In genomic region chr7:66989357-66990045, GRCm38 (mm10) we compare ENCODE assay signal across 17 mouse cellular contexts.
DNase-seq lines count a peak whose midpoint lies in the region; ATAC-seq and TF ChIP-seq lines count a peak whose summit lies in the region.
"Had no signal": no experiment of that assay in that cellular context is flagged by ENCODE, and none has a peak within 500 bp of the region (broad histone marks: within the 10 kb centered on the region; RNA-seq: fewer than 3 reads in every experiment).

No protein-coding gene starts in this region.

- H3K27ac ChIP-seq in forebrain, embryonic 14.5 days (ENCODE audit: low read depth, low read length), result no peak overlapping the region
- H3K27ac ChIP-seq in forebrain, embryonic 12.5 days, result no peak overlapping the region
- peak overlapping the region; percentile 20; the same call in 1 of the 2 replicates for H3K27ac ChIP-seq in lung, postnatal 0 days (ENCODE audit: low read length)
- no peak overlapping the region for H3K27ac ChIP-seq in kidney, adult 2 months (ENCODE audit: insufficient read depth, low read depth, low read length)
- H3K27ac ChIP-seq: macrophage; neural tube, embryonic 12.5 days had no signal

- H3K4me3 ChIP-seq in forebrain, embryonic 14.5 days (ENCODE audit: low read depth, low read length), result no peak overlapping the region
- H3K4me3 ChIP-seq in forebrain, embryonic 12.5 days (replicated peaks), result no peak overlapping the region
- no peak overlapping the region for H3K4me3 ChIP-seq in lung, postnatal 0 days (ENCODE audit: low read depth, low read length)
- H3K4me3 ChIP-seq in kidney, adult 2 months (ENCODE audit: insufficient read depth, low read depth, low read length), result no peak overlapping the region
- H3K4me3 ChIP-seq: neural tube, embryonic 12.5 days had no signal

- H3K9me3 ChIP-seq in forebrain, embryonic 14.5 days (replicated peaks; ENCODE audit: control insufficient read depth, low read length), result no peaks in the 10 kb centered on the region
- no peaks in the 10 kb centered on the region for H3K9me3 ChIP-seq in forebrain, embryonic 12.5 days
- no peaks in the 10 kb centered on the region for H3K9me3 ChIP-seq in lung, postnatal 0 days (ENCODE audit: low read length)

- peak; percentile 68; the same call in 1 of the 2 replicates for TF ChIP-seq EP300 in lung, postnatal 0 days (IDR thresholded peaks at IDR 0.05)

- no peaks in the 10 kb centered on the region for H3K4me1 ChIP-seq in forebrain, embryonic 14.5 days (ENCODE audit: control insufficient read depth, insufficient read depth, low read length)
- H3K4me1 ChIP-seq in forebrain, embryonic 12.5 days, result no peaks in the 10 kb centered on the region
- H3K4me1 ChIP-seq in lung, postnatal 0 days (ENCODE audit: insufficient read depth, low read depth, low read length), result no peaks in the 10 kb centered on the region; the same call in 1 of the 2 replicates
- no peaks in the 10 kb centered on the region for H3K4me1 ChIP-seq in kidney, adult 2 months (ENCODE audit: control insufficient read depth, insufficient read depth, low read length)
- H3K4me1 ChIP-seq: neural tube, embryonic 12.5 days had no signal

- H3K9ac ChIP-seq in forebrain, embryonic 14.5 days (ENCODE audit: low read length), result no peak overlapping the region
- no peak overlapping the region for H3K9ac ChIP-seq in forebrain, embryonic 12.5 days
- H3K9ac ChIP-seq in lung, postnatal 0 days (replicated peaks; ENCODE audit: low read depth), result no peak overlapping the region
- H3K9ac ChIP-seq: neural tube, embryonic 12.5 days had no signal

- 80% methylated on average over 3 of the region's 3 CpGs for WGBS in forebrain, embryonic 14.5 days
- WGBS in forebrain, embryonic 12.5 days, result 90% methylated on average over 3 of the region's 3 CpGs
- 39% methylated on average over 3 of the region's 3 CpGs for WGBS in lung, postnatal 0 days
- WGBS in kidney, adult 2 months, result 81% methylated on average over 3 of the region's 3 CpGs

- TF ChIP-seq CTCF in lung, postnatal 0 days (IDR thresholded peaks at IDR 0.05), result no peak
- TF ChIP-seq CTCF in kidney, adult 2 months (conservative IDR thresholded peaks at IDR 0.05; ENCODE audit: insufficient read depth, insufficient read length, low read depth, low read length), result no peak

- TF ChIP-seq POLR2A in kidney, adult 2 months (IDR thresholded peaks at IDR 0.05; ENCODE audit: low read depth, low read length), result no peak

- no peaks in the 10 kb centered on the region for H3K27me3 ChIP-seq in forebrain, embryonic 14.5 days (replicated peaks; ENCODE audit: control insufficient read depth, insufficient read depth, low read length)
- H3K27me3 ChIP-seq in forebrain, embryonic 12.5 days, result no peaks in the 10 kb centered on the region
- no peaks in the 10 kb centered on the region for H3K27me3 ChIP-seq in lung, postnatal 0 days (replicated peaks; ENCODE audit: insufficient read depth, low read length)
- no peaks in the 10 kb centered on the region for H3K27me3 ChIP-seq in kidney, adult 2 months (replicated peaks; ENCODE audit: control insufficient read depth, insufficient read depth, low read length)
- H3K27me3 ChIP-seq: neural tube, embryonic 12.5 days had no signal

- no peak overlapping the region for H3K4me2 ChIP-seq in forebrain, embryonic 14.5 days (ENCODE audit: low read length)
- H3K4me2 ChIP-seq in forebrain, embryonic 12.5 days, result no peak overlapping the region
- H3K4me2 ChIP-seq in lung, postnatal 0 days (replicated peaks; ENCODE audit: low read depth, low read length), result no peak overlapping the region
- H3K4me2 ChIP-seq: midbrain, embryonic 11.5 days; neural tube, embryonic 12.5 days had no signal

- DNase-seq in forebrain, embryonic 14.5 days (ENCODE audit: low spot score), result peak; percentile 64
- DNase-seq in left cerebral cortex, adult 11 months (ENCODE audit: low spot score), result peak; percentile 10
- DNase-seq in left cerebral cortex, adult 18-20 months (ENCODE audit: low spot score in 2 of 2), result no peak
- peak; percentile 67 for DNase-seq in brain, adult 2 months (ENCODE audit: low read depth, low spot score)
- peak; percentile 82 for DNase-seq in lung, postnatal 0 days (ENCODE audit: low spot score)
- no peak for DNase-seq in kidney, adult 2 months
- DNase-seq: cerebellum, adult 11 months; cerebellum, postnatal 14 days; gastrocnemius, postnatal 10 days; kidney, adult 9 months; liver; thymus, postnatal 36 days had no signal

- peak; percentile 23; the same call in 1 of the 2 replicates for ATAC-seq in forebrain, embryonic 14.5 days
- no peak for ATAC-seq in forebrain, embryonic 12.5 days (ENCODE audit: low FRiP score)
- peak; percentile 68 for ATAC-seq in lung, postnatal 0 days
- ATAC-seq: inflammation-experienced regulatory T-cells, adult 6 months had no signal

- H3K36me3 ChIP-seq in forebrain, embryonic 14.5 days (ENCODE audit: control insufficient read depth, insufficient read depth, low read length), result no peaks in the 10 kb centered on the region
- no peaks in the 10 kb centered on the region for H3K36me3 ChIP-seq in forebrain, embryonic 12.5 days (replicated peaks)
- H3K36me3 ChIP-seq in lung, postnatal 0 days (ENCODE audit: insufficient read depth, low read length), result no peaks in the 10 kb centered on the region
- no peaks in the 10 kb centered on the region for H3K36me3 ChIP-seq in kidney, adult 2 months (ENCODE audit: control insufficient read depth, insufficient read depth, low read length)
- H3K36me3 ChIP-seq: neural tube, embryonic 12.5 days had no signal

Comparison
In these comparisons a context has a peak if more than half of its experiments do, and no peak if none do; other contexts are left out.
1. DNase-seq: peak in forebrain, embryonic 14.5 days (single experiment), left cerebral cortex, adult 11 months (single experiment), brain, adult 2 months (single experiment) and lung, postnatal 0 days (single experiment); none in left cerebral cortex, adult 18-20 months (0 of 2) and kidney, adult 2 months (single experiment).